In genomic region chr2:155074766-155075330, GRCm38 (mm10) we compare ENCODE assay signal across 8 mouse cellular contexts. TPM values are rescaled to one million over a fixed set of nuclear protein-coding genes. Genes with fewer than 3 reads are reported as not detected.
DNase-seq lines count a peak whose midpoint lies in the region; ATAC-seq and TF ChIP-seq lines count a peak whose summit lies in the region.
"Had no signal": no experiment of that assay in that cellular context is flagged by ENCODE, and none has a peak within 500 bp of the region (broad histone marks: within the 10 kb centered on the region; RNA-seq: fewer than 3 reads in every experiment).

No protein-coding gene starts in this region.

- TF ChIP-seq POLR2A in liver, adult 2 months (IDR thresholded peaks at IDR 0.05; ENCODE audit: extremely low read depth, insufficient read depth, low read length), result no peak

- peaks cover 31% of the 10 kb centered on the region for H3K79me2 ChIP-seq in liver, adult 2 months (ENCODE audit: control insufficient read depth, insufficient read depth, low read length)

- H3K9ac ChIP-seq in forebrain, postnatal 0 days, result peak overlapping the region; percentile 80
- peak overlapping the region; percentile 66 for H3K9ac ChIP-seq in liver, adult 2 months (ENCODE audit: low read depth, low read length)

- no peaks in the 10 kb centered on the region for H3K9me3 ChIP-seq in forebrain, postnatal 0 days (ENCODE audit: low read length)

- H3K27me3 ChIP-seq in forebrain, postnatal 0 days (ENCODE audit: insufficient read depth, low read length), result no peaks in the 10 kb centered on the region
- no peaks in the 10 kb centered on the region for H3K27me3 ChIP-seq in liver, adult 2 months (ENCODE audit: control insufficient read depth, insufficient read depth, low read length)

- peak; percentile 44 to 55 for DNase-seq in right cerebral cortex, adult 2 months (ENCODE audit: low spot score in 2 of 2)
- no peak for DNase-seq in right cerebral cortex, postnatal 36 days (ENCODE audit: low spot score in 2 of 2)
- DNase-seq in cerebellum, adult 9-11 months, result peak; percentile 39
- no peak for DNase-seq in forebrain, postnatal 0 days
- DNase-seq in liver, adult 2 months (ENCODE audit: extremely low read depth, low read depth, low spot score), result no peak
- DNase-seq in right cerebral cortex, postnatal 4 days, result peak; percentile 5
- no peak for DNase-seq in testis, postnatal 10 days (ENCODE audit: low spot score)

- no peaks in the 10 kb centered on the region for H3K36me3 ChIP-seq in forebrain, postnatal 0 days (ENCODE audit: insufficient read depth)
- peaks cover 19% of the 10 kb centered on the region for H3K36me3 ChIP-seq in liver, adult 2 months (ENCODE audit: control insufficient read depth, insufficient read depth, low read length)

- peak; percentile 19 for ATAC-seq in forebrain, postnatal 0 days

- peaks cover 19% of the 10 kb centered on the region for H3K4me1 ChIP-seq in forebrain, postnatal 0 days (ENCODE audit: insufficient read depth)
- H3K4me1 ChIP-seq in liver, adult 2 months (ENCODE audit: control insufficient read depth, insufficient read depth, low read length), result peaks cover 15% of the 10 kb centered on the region

- WGBS in forebrain, postnatal 0 days, result 23% methylated on average over 12 of the region's 12 CpGs
- 22% methylated on average over 12 of the region's 12 CpGs for WGBS in liver, adult 2 months

- H3K27ac ChIP-seq in forebrain, postnatal 0 days (ENCODE audit: low read depth, low read length), result peak overlapping the region; percentile 88
- peak overlapping the region; percentile 96 for H3K27ac ChIP-seq in liver, adult 2 months (replicated peaks; ENCODE audit: insufficient read depth, low read depth, low read length)

- peak overlapping the region; percentile 83 for H3K4me2 ChIP-seq in forebrain, postnatal 0 days (ENCODE audit: low read depth)

- H3K4me3 ChIP-seq in forebrain, postnatal 0 days (ENCODE audit: low read depth, low read length), result peak overlapping the region; percentile 70
- peak overlapping the region; percentile 15 for H3K4me3 ChIP-seq in liver, adult 2 months (ENCODE audit: insufficient read depth, low read depth, low read length)

- TF ChIP-seq CTCF in forebrain, postnatal 0 days (IDR thresholded peaks at IDR 0.05; ENCODE audit: low read depth), result no peak
- no peak for TF ChIP-seq CTCF in liver, adult 2 months (IDR thresholded peaks at IDR 0.05; ENCODE audit: low read depth, low read length)

RNA-seq across cellular contexts. Expression of gene Ahcy, which starts 0.6 kb away (rescaled TPM):
- total RNA-seq in forebrain, postnatal 0 days (2014; rRNA removed), result 62.7 and 70.1 TPM in 2 replicates
- 42.2 and 42.6 TPM in 2 replicates for polyA plus RNA-seq in forebrain, postnatal 0 days (2015; fragmentation: Nextera tagmentation; extraction: Ambion mirVana)
- total RNA-seq in liver, adult 2 months (2014; rRNA removed), result 1,859 and 1,996 TPM in 2 replicates
- polyA plus RNA-seq in liver, adult 2 months (2012; rRNA removed), result 1,364 and 1,580 TPM in 2 replicates

RNA-seq across cellular contexts. Expression of gene Gm14226, which starts 56.8 kb away (rescaled TPM):
- total RNA-seq in forebrain, postnatal 0 days (2014; rRNA removed), result 0.08 TPM in 1 of 2 replicates, not detected in the other
- polyA plus RNA-seq in forebrain, postnatal 0 days (2015; fragmentation: Nextera tagmentation; extraction: Ambion mirVana), result 0.05 TPM in 1 of 2 replicates, not detected in the other
- under 0.01 TPM in 1 of 2 replicates, not detected in the other for total RNA-seq in liver, adult 2 months (2014; rRNA removed)
- polyA plus RNA-seq in liver, adult 2 months (2012; rRNA removed), result 0.02 TPM in 1 of 2 replicates, not detected in the other
- total RNA-seq: common myeloid progenitor, adult 5-6 weeks had no signal

RNA-seq across cellular contexts. Expression of gene Itch, which starts 58.5 kb away (rescaled TPM):
- total RNA-seq in forebrain, postnatal 0 days (2014; rRNA removed), result 45.7 and 49.5 TPM in 2 replicates
- 10.0 and 17.4 TPM in 2 replicates for polyA plus RNA-seq in forebrain, postnatal 0 days (2015; fragmentation: Nextera tagmentation; extraction: Ambion mirVana)
- total RNA-seq in liver, adult 2 months (2014; rRNA removed), result 50.7 and 61.4 TPM in 2 replicates
- 5.9 and 6.1 TPM in 2 replicates for polyA plus RNA-seq in liver, adult 2 months (2012; rRNA removed)

Comparison
In these comparisons a context has a peak if more than half of its experiments do, and no peak if none do; other contexts are left out.
1. DNase-seq: peak in right cerebral cortex, adult 2 months (2 of 2), cerebellum, adult 9-11 months (single experiment) and right cerebral cortex, postnatal 4 days (single experiment); none in right cerebral cortex, postnatal 36 days (0 of 2), forebrain, postnatal 0 days (single experiment), liver, adult 2 months (single experiment) and testis, postnatal 10 days (single experiment).
2. RNA of gene Ahcy, which starts 0.6 kb away (total RNA-seq): 1,859 to 1,996 TPM in liver, adult 2 months; 62.7 to 70.1 TPM in forebrain, postnatal 0 days; every median in the first group is over 10 times any median in the second.